Mouse (Mus musculus) midbrain, embryonic 13.5 days (tissue): ENCODE results near the gene Gm17584. TPM values are rescaled to one million over a fixed set of nuclear protein-coding genes. Genes with fewer than 3 reads are reported as not detected.
"Not testable (repeated sequence)": the region's sequence is repeated elsewhere in the genome, so short reads cannot be mapped to it uniquely, and the experiment has no call there.

Experiments used
- ATAC-seq: fragments of 200-750 bp; cut with Nextera tagmentation; 2 replicates; pipeline ENCODE4 v1.8.0; 2017; ENCODE audit warnings: mild to moderate bottlenecking, moderate TSS enrichment, moderate library complexity
- H3K27ac ChIP-seq: fragments of 300-500 bp; sonication (generic); 2 replicates; pipeline ENCODE4 v1.5.1; 2015; ENCODE audit warnings: inconsistent platforms, mild to moderate bottlenecking, moderate library complexity
- H3K27me3 ChIP-seq: fragments of 300-500 bp; sonication (generic); 2 replicates; pipeline ENCODE4 v1.6.1; 2015; ENCODE audit warnings: mild to moderate bottlenecking, inconsistent platforms
- H3K36me3 ChIP-seq: fragments of 300-500 bp; sonication (generic); 2 replicates; pipeline ENCODE4 v1.6.1; 2015; ENCODE audit warnings: mild to moderate bottlenecking, inconsistent platforms
- H3K4me1 ChIP-seq: fragments of 300-500 bp; sonication (generic); replicated peaks from 2 replicates; pipeline ENCODE4 v1.6.1; 2015; ENCODE audit warnings: inconsistent platforms
- H3K4me2 ChIP-seq: fragments of 300-500 bp; sonication (generic); replicated peaks from 2 replicates; pipeline ENCODE4 v1.6.1; 2015; ENCODE audit warnings: moderate library complexity, mild to moderate bottlenecking, inconsistent platforms
- H3K4me3 ChIP-seq: fragments of 300-500 bp; sonication (generic); replicated peaks from 2 replicates; pipeline ENCODE4 v1.5.1; 2015; ENCODE audit warnings: mild to moderate bottlenecking, inconsistent platforms
- H3K9ac ChIP-seq: fragments of 300-500 bp; sonication (generic); replicated peaks from 2 replicates; pipeline ENCODE4 v1.6.1; 2015; ENCODE audit warnings: mild to moderate bottlenecking, inconsistent platforms
- H3K9me3 ChIP-seq: fragments of 300-500 bp; sonication (generic); 2 replicates; pipeline ENCODE4 v1.6.1; 2016; ENCODE audit warnings: mild to moderate bottlenecking, inconsistent platforms
- WGBS: fragments of 180-500 bp; shearing (Covaris S2); methylation state at CpG from one replicate; pipeline ENCODE4 v1.1.7; 2015; 5-methylcytosine and 5-hydroxymethylcytosine counted together
- polyA plus RNA-seq: library from polyadenylated mRNA; unstranded; fragments of >200 nt; fragmentation: Nextera tagmentation; extraction: Ambion mirVana; gene quantifications from 2 replicates; pipeline ENCODE4 v1.2.1, GENCODE M21; 2015

Gm17584 gene
- not detected in 2 replicates for polyA plus RNA-seq

DNA sequence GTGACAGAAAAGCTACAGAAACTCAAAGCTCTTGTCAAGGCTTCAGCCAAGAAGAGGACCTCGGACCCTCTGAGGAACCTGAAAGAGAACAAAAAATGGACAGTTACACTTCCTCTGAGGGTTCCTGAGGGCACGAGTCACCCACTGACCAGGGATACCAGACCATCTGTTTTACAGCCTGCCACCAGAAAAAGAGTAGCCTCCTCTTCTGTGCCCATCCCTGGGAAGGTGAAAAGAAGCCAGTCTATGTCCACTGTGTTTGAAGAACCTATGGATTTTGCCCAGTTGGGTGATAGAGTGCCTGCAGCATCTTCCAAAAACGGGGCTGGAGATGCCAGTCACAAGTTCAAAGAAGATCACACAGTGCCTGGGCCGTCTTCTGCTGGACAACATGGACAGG is at the start of gene Gm17584:
Gene Gm17584 (plus strand): TSS at position 301 of the 400 bp plus-strand sequence.
- not testable (repeated sequence) for H3K36me3 ChIP-seq, H3K4me3 ChIP-seq, H3K4me2 ChIP-seq, H3K9me3 ChIP-seq, H3K4me1 ChIP-seq, H3K9ac ChIP-seq, H3K27me3 ChIP-seq, ATAC-seq, H3K27ac ChIP-seq
- no CpG with 5 or more reads among the region's 4 CpGs for WGBS

Other genes starting within 250 kb of the Gm17584 start
- not detected in 2 replicates for gene Gm17469, start 129.3 kb downstream of the Gm17584 start, polyA plus RNA-seq